Mouse (Mus musculus) liver, embryonic 15.5 days (tissue): ENCODE data around the gene Cxcl17. TPM values are rescaled to one million over a fixed set of nuclear protein-coding genes. Genes with fewer than 3 reads are reported as not detected.

Experiments
- ATAC-seq: fragments of 200-750 bp; cut with Nextera tagmentation; 2 replicates; pipeline ENCODE4 v1.8.0; 2017; ENCODE audit warnings: moderate number of reproducible peaks, mild to moderate bottlenecking, moderate library complexity; ENCODE audit not compliant: insufficient read depth
- H3K27ac ChIP-seq: fragments of 300-500 bp; sonication (generic); replicated peaks from 2 replicates; pipeline ENCODE4 v1.5.1; 2015; ENCODE audit warnings: mild to moderate bottlenecking, inconsistent platforms
- H3K27me3 ChIP-seq: fragments of 300-500 bp; sonication (generic); 2 replicates; pipeline ENCODE4 v1.6.1; 2015; ENCODE audit warnings: mild to moderate bottlenecking, inconsistent platforms
- H3K36me3 ChIP-seq: fragments of 300-500 bp; sonication (generic); replicated peaks from 2 replicates; pipeline ENCODE4 v1.6.1; 2015; ENCODE audit warnings: moderate library complexity, mild to moderate bottlenecking, inconsistent platforms
- H3K4me1 ChIP-seq: fragments of 300-500 bp; sonication (generic); replicated peaks from 2 replicates; pipeline ENCODE4 v1.6.1; 2015; ENCODE audit warnings: inconsistent platforms
- H3K4me2 ChIP-seq: fragments of 300-500 bp; sonication (generic); 2 replicates; pipeline ENCODE4 v1.6.1; 2015; ENCODE audit warnings: moderate library complexity, mild to moderate bottlenecking, inconsistent platforms
- H3K4me3 ChIP-seq: fragments of 300-500 bp; sonication (generic); replicated peaks from 2 replicates; pipeline ENCODE4 v1.5.1; 2015; ENCODE audit warnings: mild to moderate bottlenecking, inconsistent platforms
- H3K9ac ChIP-seq: fragments of 300-500 bp; sonication (generic); 2 replicates; pipeline ENCODE4 v1.6.1; 2015; ENCODE audit warnings: moderate library complexity, mild to moderate bottlenecking, inconsistent platforms
- H3K9me3 ChIP-seq: fragments of 300-500 bp; sonication (generic); replicated peaks from 2 replicates; pipeline ENCODE4 v1.6.1; 2016; ENCODE audit warnings: inconsistent platforms
- WGBS: fragments of 180-500 bp; shearing (Covaris S2); methylation state at CpG from one replicate; pipeline ENCODE4 v1.1.7; 2015; ENCODE audit warnings: mixed read lengths; ENCODE audit not compliant: insufficient replicate concordance; 5-methylcytosine and 5-hydroxymethylcytosine counted together
- polyA plus RNA-seq: library from polyadenylated mRNA; unstranded; fragments of >200 nt; fragmentation: Nextera tagmentation; extraction: Ambion mirVana; gene quantifications from 2 replicates; pipeline ENCODE4 v1.2.1, GENCODE M21; 2015

Cxcl17 gene
- polyA plus RNA-seq, 1 experiment from 2014 or later: not detected

- WGBS: 59% methylated on average over 8 of the region's 8 CpGs
- Histone ChIP-seq H3K27me3 (no peaks in the 10 kb centered on the region), H3K4me1 (peaks cover 90% of the 10 kb centered on the region), H3K27ac (peak overlapping the region; percentile 66), H3K4me2 (peak overlapping the region; percentile 41), H3K9ac (peak overlapping the region; percentile 31), H3K4me3 (no peak overlapping the region), H3K9me3 (no peaks in the 10 kb centered on the region), H3K36me3 (peaks cover 10% of the 10 kb centered on the region)
- peak; percentile 87 for ATAC-seq
Observed at GRCm38 (mm10) chr7:25390054-25390770, 22.5 kb downstream of the Cxcl17 start.

GRCm38 (mm10) chr7:25388916-25389315, 23.8 kb downstream of the Cxcl17 start:
- ATAC-seq: no peak
- Histone ChIP-seq H3K4me2 (no peak overlapping the region), H3K4me3 (no peak overlapping the region), H3K36me3 (peaks cover 15% of the 10 kb centered on the region), H3K9ac (no peak overlapping the region), H3K4me1 (peaks cover 85% of the 10 kb centered on the region), H3K27ac (no peak overlapping the region), H3K27me3 (no peaks in the 10 kb centered on the region), H3K9me3 (no peaks in the 10 kb centered on the region)
- 76% methylated on average over 7 of the region's 7 CpGs for WGBS

DNA sequence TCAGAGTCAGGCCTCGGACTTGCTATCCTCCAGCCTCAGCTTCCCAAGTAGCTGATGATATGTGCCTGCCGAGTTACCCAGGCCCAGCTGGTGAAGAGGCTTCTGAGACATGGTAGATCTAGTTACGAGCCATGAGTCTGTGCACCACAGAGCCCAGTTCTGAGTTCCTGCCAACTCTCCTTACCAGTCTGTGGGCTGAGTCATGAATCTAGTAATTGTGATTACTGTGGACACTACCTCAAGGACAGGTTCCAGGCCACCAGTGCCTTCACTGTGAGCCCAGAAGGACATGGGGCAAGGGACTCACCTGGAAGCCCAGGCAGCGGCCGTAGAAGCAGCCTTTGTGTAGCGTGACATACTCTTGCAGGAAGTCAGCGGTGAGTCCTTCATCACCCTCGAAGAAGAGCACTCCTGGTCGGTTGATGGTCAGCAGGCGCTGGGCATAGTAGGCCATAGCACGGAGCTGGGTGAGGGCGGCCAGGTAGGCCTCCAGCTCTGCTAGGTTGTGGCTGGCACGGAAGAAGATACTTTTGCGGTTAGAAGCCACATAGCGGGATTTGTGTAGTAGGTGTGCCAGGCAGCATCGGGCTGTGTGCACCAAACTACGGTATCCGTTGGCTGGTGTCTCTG, 24.8 kb downstream of the Cxcl17 start:
- H3K27me3 ChIP-seq: no peaks in the 10 kb centered on the region
- H3K27ac ChIP-seq: 0 out of 2 replicates have a peak overlapping the region, but pooled peaks have one; percentile 14
- H3K4me3 ChIP-seq: no peak overlapping the region
- H3K36me3 ChIP-seq: peaks cover 23% of the 10 kb centered on the region
- WGBS: 86% methylated on average over 18 of the region's 18 CpGs
- H3K4me2 ChIP-seq: no peak overlapping the region
- H3K9ac ChIP-seq: no peak overlapping the region
- no peaks in the 10 kb centered on the region for H3K9me3 ChIP-seq
- no peak for ATAC-seq
- peaks cover 75% of the 10 kb centered on the region for H3K4me1 ChIP-seq

- no peaks in the 10 kb centered on the region for H3K27me3 ChIP-seq
- H3K36me3 ChIP-seq: peaks cover 30% of the 10 kb centered on the region
- WGBS: 24% methylated on average over 12 of the region's 12 CpGs
- H3K9ac ChIP-seq: peak overlapping the region; percentile 16
- no peak for ATAC-seq
- peak overlapping the region; percentile 70 for H3K27ac ChIP-seq
- no peaks in the 10 kb centered on the region for H3K9me3 ChIP-seq
- peak overlapping the region; percentile 35 for H3K4me2 ChIP-seq
- peaks cover 65% of the 10 kb centered on the region for H3K4me1 ChIP-seq
- peak overlapping the region; percentile 6; the same call in 1 of the 2 replicates for H3K4me3 ChIP-seq
Observed at GRCm38 (mm10) chr7:25385850-25386555, 26.7 kb downstream of the Cxcl17 start.

DNA sequence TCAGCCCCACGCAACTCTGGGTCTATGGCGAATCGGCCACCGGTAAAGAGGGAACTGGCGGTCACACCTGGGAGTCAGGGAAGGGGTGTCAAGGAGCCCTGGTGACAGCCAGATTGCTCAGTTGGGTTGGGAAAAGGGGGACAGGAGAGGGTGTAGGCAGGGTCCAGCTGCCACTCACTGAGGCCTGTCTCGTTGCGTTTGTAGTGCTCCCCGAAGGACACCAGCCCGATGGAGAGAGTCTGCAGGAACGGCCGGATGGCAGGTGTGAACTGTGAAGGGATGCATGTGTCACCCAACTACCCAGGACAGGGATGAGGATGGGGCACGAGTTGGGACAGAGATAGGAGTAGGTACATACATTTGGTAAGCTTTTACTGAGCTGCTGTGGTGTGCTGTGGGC, 27.4 kb downstream of the Cxcl17 start:
- Histone ChIP-seq H3K9ac (no peak overlapping the region), H3K27ac (peak overlapping the region; percentile 70), H3K4me1 (peaks cover 65% of the 10 kb centered on the region), H3K4me3 (no peak overlapping the region), H3K36me3 (peaks cover 30% of the 10 kb centered on the region), H3K4me2 (no peak overlapping the region), H3K27me3 (no peaks in the 10 kb centered on the region), H3K9me3 (no peaks in the 10 kb centered on the region)
- 80% methylated on average over 12 of the region's 12 CpGs for WGBS
- ATAC-seq: no peak

- Histone ChIP-seq H3K36me3 (peaks cover 30% of the 10 kb centered on the region), H3K9me3 (no peaks in the 10 kb centered on the region), H3K9ac (no peak overlapping the region), H3K27ac (no peak overlapping the region), H3K4me2 (no peak overlapping the region), H3K4me3 (no peak overlapping the region), H3K27me3 (no peaks in the 10 kb centered on the region), H3K4me1 (peaks cover 65% of the 10 kb centered on the region)
- no peak for ATAC-seq
- WGBS: 40% methylated on average over 9 of the region's 9 CpGs
Observed at GRCm38 (mm10) chr7:25384818-25385217, 27.9 kb downstream of the Cxcl17 start.

DNA sequence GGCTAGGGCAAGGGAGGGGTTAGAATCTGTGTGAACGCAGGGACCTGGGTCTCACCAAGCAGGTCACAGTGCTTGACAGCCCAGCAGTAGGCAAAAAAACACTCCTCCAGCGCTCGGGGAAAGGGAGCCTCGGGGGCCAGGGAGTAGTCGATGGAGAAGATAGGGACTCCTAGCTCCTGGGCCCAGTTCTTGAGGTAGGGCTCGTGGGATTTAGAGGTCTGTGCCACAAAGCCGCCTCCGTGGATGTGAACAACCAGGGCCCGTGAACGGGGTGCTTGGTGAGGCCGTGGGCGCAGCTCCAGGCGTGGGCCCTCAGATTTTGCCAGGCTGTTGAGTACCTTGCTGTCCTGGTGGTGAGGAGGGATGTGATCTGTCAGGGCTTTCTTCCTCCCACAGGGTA, 28.4 kb downstream of the Cxcl17 start:
- H3K27me3 ChIP-seq: no peaks in the 10 kb centered on the region
- peaks cover 65% of the 10 kb centered on the region for H3K4me1 ChIP-seq
- H3K27ac ChIP-seq: no peak overlapping the region
- H3K4me3 ChIP-seq: no peak overlapping the region
- no peaks in the 10 kb centered on the region for H3K9me3 ChIP-seq
- no peak overlapping the region for H3K4me2 ChIP-seq
- ATAC-seq: no peak
- H3K36me3 ChIP-seq: peaks cover 30% of the 10 kb centered on the region
- H3K9ac ChIP-seq: no peak overlapping the region
- 68% methylated on average over 13 of the region's 13 CpGs for WGBS

- Histone ChIP-seq H3K27ac (no peak overlapping the region), H3K9ac (no peak overlapping the region), H3K36me3 (peaks cover 30% of the 10 kb centered on the region), H3K9me3 (no peaks in the 10 kb centered on the region), H3K4me1 (peaks cover 64% of the 10 kb centered on the region), H3K27me3 (no peaks in the 10 kb centered on the region), H3K4me2 (no peak overlapping the region), H3K4me3 (no peak overlapping the region)
- WGBS: 61% methylated on average over 4 of the region's 4 CpGs
- no peak for ATAC-seq
Observed at GRCm38 (mm10) chr7:25383891-25384290, 28.8 kb downstream of the Cxcl17 start.

GRCm38 (mm10) chr7:25383385-25383784, 29.3 kb downstream of the Cxcl17 start:
- Histone ChIP-seq H3K27me3 (no peaks in the 10 kb centered on the region), H3K4me3 (no peak overlapping the region), H3K4me1 (peaks cover 60% of the 10 kb centered on the region), H3K27ac (no peak overlapping the region), H3K9me3 (no peaks in the 10 kb centered on the region), H3K4me2 (no peak overlapping the region), H3K36me3 (peaks cover 29% of the 10 kb centered on the region), H3K9ac (no peak overlapping the region)
- ATAC-seq: no peak
- 71% methylated on average over 7 of the region's 7 CpGs for WGBS

GRCm38 (mm10) chr7:25382541-25382940, 30.1 kb downstream of the Cxcl17 start:
- Histone ChIP-seq H3K9ac (no peak overlapping the region), H3K36me3 (peaks cover 22% of the 10 kb centered on the region), H3K27me3 (no peaks in the 10 kb centered on the region), H3K4me1 (peaks cover 52% of the 10 kb centered on the region), H3K4me3 (no peak overlapping the region), H3K4me2 (no peak overlapping the region), H3K9me3 (no peaks in the 10 kb centered on the region), H3K27ac (no peak overlapping the region)
- no peak for ATAC-seq

DNA sequence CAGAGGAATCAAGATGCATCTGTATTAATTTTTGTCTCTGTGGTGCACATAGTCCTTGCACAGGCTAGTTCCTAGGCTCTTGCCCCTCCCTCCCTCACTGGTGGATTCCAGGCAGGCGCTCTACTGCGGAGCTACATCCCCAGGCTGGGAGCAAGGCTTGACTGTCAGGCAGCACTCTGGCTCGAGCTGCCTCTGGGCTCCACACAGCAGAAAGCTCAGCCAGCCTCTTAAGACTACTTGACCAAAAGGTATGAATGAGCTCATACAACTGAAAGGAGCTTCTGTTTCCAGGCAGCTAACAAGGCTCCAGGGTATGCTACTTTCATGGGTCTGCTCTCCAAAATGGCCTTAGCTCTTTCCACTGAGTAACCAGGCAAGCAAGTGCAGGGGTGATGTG, 31.4 kb downstream of the Cxcl17 start:
- H3K36me3 ChIP-seq: peaks cover 20% of the 10 kb centered on the region; the same call in 1 of the 2 replicates
- no peak overlapping the region for H3K4me3 ChIP-seq
- WGBS: 60% methylated on average over 3 of the region's 3 CpGs
- H3K4me2 ChIP-seq: no peak overlapping the region
- H3K4me1 ChIP-seq: peaks cover 47% of the 10 kb centered on the region
- no peak overlapping the region for H3K27ac ChIP-seq
- no peaks in the 10 kb centered on the region for H3K9me3 ChIP-seq
- H3K9ac ChIP-seq: no peak overlapping the region
- no peak for ATAC-seq
- peaks cover 8% of the 10 kb centered on the region for H3K27me3 ChIP-seq
